Mouse (Mus musculus) NIH3T3 (cell line): ENCODE measurements around the gene Mapkap1.

ENCODE experiments used
- DNase-seq: peaks from one replicate; pipeline ENCODE4 v3.0.0-alpha.2; 2012; ENCODE audit warnings: low read depth

Mapkap1 gene

DNA sequence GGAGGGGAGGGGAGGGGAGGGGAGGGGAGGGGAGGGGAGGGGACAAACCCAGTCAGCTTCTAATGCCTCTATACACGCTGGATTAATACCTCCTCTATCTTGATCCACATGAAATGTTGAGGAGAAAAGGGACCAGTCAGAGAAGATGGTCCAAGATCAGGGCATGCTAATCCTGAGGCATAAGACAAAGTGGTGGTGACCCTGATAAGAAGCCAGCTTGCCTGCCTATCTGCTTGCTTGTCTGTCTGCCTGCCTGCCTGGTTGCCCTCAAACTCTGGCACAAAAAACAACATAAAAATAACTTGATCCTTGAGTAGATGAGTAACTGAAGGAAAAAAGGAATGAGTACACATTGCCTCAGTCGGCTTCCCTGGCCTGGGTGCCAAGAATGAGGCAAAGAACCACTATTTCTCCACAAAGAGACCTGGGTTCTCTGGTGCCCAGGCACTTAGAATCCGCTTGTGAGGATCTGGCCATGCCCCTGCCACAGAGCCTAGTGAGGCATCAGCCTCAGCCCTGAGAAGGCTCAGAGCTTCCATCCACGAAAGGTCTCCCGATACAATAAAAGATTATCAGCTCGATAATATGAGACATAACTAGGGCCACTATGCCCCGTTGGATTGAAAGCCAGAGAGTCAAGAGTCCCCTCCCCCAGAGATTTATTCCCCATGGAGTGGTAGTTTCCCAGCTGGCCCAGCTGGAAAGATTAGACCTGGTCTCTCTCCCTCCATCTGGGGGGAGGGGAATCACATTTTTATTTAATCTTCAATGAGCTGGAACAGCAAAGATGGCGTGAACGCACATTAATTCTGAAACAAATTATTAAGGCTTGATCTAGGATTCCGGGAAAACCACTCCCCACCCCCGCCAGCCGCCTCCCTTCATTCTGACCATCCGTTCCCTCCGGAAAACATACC is 228.9 kb downstream of the Mapkap1 start:
- peak; percentile 17 for DNase-seq

DNA sequence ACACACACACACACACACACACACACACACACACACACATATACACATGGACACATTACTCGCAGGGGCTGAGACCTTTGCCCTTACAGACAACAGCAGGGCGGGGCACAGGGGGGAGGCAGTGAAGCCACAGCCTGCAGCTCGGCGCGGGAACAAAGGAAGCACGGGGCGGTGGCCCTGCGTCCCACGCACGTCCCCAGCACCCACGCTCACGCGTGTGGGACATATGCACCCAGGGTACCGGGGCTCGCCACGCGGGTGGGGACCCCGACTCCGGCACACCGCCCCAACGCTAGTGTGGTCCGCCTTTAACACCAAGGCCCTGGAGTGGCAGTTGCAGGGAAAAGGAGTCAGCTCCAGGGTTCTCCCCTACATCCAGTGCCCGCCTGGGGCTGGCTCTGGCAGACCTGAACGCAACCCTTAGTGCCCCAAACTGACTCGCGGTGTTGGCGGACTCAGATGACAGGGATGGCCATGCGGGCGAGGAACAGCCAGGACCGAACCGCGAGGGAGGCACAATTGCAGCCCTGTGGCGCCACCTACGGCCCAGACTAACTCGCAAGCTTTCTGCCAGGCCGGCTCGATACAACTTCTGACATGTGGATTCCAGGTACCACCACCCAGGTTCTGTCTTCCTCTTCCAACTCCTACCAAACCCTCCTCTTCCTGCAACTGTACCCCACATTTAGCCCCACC is 232.5 kb downstream of the Mapkap1 start:
- DNase-seq, result peak; percentile 86

DNA sequence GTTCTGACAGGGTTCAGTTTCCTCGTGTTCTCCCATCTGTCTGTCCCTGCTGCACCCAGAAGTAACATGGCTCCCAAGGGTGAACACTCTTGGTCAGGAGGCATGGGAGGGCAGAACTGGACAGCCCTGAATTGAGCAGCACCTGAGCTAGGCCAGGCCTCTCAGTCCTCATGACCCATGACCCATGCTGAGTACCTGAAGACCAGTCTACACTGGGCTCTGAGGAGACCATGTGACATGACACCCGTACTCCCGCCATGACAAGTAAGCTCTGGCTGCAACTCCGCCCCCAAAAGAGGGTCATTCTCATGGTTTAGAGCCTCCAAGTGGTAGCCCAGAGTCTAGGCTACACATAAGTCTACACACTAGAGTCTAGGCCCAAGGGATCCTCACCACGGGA is 233.2 kb downstream of the Mapkap1 start:
- no peak for DNase-seq

DNA sequence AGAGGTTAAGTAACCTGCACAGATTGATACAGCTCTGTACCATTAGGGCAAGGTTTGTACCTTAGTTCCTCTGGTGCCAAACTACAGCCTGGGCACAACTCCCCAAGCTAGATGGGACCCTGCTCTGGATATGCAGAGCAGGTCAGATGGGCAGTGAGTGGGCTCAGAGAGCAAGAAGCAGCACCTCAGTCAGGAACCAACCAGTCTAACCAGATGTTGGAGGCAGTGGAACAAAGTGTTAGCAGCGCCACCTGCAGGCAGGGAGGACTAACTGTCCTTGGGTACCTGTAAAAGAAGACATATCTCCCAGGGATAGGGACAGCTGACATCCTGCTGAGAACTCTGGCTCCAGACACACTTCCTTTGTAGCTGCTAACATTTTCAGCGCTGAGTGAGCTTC is 235.8 kb downstream of the Mapkap1 start:
- DNase-seq, result peak; percentile 42

DNA sequence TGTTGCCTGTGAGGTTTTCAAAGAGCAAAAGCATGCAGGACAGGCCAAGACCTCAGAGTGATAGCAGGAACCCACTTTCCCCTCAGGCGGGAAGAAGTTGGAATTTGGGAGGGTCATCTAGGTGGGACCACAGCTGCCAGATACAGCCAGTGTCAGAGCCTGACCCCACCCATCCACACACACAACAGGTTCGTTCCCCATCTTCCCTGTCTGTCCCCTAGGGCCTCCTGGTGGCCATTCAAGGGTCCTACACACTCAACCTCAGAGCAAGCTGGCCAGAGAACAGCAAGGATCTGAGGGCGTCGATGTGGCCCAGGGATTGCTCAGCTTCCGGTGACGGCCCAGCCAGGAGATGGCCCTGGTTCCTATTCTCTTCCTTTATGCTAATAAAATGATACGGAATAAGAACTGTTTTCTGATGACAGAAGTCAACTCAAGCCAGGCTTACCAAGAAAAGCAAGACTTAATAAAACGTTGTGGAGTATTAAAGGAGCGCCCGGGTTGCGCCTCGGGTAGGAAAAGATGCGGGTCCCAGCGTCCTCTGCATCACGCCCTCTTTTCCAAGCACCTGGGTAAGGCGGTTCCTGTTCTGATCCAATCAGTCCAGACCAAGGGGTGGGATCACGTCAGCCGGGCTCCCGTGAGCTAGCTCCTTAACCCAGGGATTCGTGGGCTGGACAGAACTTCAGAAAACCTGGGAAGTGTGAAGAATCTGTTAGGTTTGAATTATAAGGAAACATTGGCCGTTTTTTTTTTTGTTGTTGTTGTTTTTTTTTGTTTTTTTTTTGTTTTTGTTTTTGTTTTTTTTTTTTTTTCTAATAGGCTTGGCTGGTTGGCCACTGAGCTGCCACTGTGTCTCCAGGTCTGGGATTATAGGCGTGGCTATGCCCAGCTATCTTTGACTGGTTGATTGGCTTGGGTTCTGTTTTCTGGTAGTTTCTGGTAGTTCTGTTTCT is 238.3 kb downstream of the Mapkap1 start:
- DNase-seq, result peak; percentile 41

DNA sequence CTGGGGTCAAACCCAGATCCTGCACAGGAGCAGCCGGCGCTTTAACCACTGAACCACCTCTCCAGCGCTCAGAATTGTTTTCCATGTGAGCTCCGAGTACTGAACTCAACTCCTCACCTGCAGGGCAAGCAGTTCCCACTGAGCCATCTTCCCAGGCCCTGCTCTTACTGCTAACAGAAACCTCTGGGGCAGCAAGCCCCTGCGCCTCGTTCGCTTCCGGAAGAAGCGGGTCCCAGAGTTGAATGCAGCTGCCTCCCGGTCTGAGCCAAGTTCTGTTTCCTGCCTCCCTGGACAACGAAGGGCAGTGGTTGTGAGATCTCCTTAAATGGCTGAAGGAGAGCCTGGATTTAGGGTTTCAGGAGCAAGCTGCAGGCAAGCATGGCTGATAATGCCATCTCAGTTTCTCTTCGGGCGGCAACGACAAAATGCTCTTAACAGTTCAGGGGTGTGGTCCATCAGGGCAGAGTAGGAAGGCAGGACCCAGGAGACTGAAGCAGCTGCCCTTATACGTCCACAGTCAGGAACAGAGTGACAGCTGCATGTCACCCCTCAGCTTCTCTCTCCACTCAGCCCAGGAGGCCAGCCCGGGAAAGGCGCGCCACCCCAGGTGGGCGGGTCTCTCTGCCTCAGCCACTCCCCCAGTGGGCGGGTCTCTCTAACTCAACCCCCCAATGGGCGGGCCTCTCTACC is 239.4 kb downstream of the Mapkap1 start:
- DNase-seq, result peak; percentile 30

DNA sequence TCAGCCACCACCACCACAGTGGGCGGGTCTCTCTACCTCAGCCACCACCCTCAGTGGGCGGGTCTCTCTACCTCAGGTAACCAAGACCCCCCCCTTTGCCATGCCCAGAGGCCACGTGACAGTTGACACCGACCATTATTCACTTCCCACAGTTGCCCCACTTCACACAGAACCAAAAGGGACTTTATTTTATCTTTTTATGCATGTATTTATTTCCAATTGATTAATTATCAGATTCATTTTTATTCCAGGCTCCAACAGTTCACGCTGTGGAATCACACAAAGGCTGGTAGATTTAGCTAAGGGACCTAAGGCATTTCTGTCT is 239.9 kb downstream of the Mapkap1 start:
- DNase-seq, result no peak

DNA sequence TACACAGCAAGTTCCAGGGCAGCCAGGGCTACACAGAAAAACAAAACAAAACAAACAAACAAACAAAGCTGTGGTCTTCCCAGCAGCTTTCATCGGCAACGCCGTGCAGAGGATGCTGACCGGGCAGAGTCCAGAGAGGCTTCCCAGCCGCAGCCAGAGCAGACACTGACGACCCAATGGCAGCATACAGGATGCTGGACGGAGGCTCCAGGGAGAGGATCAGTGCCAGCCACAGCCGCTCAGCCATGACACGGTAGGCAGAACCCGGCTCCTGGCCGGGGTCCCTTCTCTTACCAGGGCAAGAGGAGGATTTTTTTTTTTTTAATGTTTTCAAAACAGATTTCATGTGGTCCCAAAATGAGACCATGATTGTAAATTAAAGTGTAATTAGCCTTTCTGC is 240.8 kb downstream of the Mapkap1 start:
- no peak for DNase-seq

DNA sequence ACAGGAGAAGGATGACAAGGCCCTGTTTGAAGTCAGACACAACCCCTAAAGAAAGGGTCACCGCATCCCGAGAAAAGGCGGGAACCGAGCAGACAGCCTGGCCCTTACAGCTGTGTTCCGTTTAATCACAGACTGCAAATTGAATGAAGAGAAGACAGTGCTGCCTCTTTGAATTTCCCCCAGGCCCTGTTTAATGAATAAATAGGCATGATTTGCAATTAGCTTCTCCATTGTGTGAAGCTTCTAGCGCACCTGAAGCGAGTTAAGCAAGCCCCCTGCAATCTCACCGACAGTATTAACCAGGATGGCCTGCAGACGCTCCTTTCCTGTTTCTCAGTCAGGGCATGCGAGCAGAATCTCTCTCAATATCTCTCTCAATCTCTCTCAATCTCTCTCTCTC is 261.2 kb downstream of the Mapkap1 start:
- DNase-seq, result no peak

DNA sequence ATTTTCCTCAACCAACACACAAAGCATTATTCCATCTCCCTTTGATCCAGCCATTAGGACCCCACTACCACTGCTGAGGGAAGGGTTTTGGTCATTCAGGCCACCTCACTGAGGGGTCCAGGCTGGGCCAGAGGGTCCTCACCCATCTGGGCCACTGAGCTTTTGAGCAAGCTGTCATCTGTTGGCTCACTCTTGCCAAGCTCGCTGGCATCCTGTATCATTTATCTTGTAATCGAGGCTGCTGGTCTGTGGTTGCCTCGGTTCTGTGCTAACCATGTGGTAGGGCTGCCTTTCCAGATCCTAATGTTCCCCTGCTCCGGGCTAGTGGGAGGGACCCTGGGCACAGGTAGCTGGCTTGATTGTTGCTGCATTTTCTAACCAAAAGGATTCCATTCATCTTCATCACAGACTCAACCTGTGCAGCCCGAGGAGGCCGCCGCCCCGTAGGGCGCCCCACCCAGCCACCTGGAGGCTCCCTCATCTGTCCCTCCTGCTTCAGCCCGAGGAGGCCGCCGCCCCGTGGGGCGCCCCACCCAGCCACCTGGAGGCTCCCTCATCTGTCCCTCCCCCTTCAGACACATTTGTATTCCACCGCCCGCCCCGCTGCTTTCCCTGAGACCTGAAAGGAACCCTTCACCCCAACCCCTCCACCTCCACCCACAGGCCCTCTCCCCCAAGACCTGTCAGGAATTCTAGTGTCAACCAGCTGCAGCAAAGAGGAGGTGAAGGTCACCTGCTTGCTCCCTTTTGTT is 262.0 kb downstream of the Mapkap1 start:
- DNase-seq, result no peak

DNA sequence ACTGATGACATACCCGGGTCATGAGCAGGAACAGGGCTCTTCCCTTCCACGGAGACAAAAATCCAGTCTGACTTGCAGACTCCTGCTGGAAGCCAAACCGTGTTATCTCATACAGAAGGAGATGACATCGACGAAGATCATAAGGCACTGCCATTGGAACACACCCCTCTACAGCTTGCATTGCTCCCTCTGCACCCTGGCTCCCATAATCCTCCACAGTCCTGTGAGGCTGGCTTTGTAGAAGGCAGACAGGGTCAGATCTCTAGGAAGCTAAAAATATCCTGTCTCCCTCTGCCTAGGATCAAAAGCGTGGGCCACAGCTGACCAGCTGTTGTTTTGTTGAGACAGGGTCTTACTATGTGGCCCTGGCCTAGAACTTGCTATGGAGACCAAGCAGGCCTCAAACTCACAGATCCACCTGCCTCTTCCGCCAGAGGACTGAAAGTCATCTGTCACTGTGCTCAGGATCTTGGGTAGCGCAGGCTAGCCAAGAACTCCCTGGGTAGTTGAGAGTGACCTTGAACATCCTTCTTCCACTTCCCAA is 262.7 kb downstream of the Mapkap1 start:
- no peak for DNase-seq

DNA sequence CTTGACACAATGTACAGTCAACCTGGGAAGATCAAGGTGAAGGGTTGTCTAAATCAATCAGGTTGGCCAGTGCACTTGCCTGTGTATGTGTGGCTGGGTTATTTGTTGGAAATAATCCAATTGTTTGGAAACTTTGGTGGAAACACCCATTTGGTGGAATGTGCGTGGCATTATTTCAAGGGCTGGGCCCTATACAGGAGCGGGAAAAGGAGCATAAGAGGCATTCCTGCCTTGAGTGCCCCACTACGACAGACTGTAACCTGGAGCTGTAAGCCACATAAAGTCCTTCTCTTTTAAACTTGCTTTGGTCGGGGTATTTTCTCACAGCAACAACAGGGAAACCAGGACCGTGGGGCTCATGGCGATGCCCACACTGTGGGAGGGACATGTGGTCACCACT is 263.9 kb downstream of the Mapkap1 start:
- DNase-seq, result no peak

DNA sequence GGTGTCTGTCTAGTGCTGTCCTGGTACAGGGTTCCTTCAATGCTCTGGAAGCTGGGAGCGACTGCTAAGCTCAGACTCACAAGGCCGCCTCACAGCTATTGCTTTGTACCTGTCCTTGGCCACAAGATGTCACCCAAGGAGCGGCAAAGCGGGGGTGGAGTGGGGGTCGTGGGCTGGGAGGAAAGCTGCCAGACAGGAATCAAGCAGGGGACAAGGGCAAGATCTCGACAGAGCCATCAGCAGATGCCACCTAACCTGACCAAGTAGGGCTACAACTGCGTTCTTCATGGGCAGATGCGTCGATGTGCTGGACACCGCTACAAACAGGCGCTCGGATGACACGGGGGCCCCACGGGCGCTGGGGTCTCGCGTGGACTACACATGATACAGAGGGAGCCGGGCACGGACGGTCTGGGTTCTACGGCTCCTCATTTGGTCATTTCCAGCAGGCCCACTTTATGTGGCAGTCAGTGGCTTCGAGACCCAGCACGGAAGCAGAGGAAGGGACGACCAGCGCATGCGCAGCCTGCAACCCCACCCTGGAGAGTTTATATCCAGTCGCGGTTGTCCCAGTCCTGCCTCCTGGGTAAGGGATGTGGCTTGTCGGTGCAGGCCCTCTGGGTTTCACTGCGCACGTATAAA is 264.9 kb downstream of the Mapkap1 start:
- DNase-seq, result no peak

DNA sequence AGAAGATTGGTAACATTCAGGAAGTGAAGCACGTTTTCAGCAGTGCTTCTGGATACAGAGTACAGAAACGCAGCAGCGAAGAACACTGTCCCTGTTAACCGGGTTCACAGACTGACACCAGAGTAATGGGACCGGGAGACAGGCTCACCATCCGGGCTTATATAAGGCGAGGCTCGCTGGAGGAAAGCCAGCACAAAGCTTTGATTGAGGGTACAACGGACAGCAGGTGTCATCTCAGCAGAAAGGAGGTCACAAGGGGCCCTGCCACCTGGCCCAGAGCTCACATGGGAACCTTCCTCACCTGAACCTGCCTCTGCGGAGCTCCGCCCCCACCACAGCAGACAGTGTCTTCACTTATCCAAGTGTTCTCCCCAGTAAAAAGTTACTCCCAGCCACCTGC is 267.3 kb downstream of the Mapkap1 start:
- DNase-seq, result no peak
